Mouse (Mus musculus) thymus, adult 2 months (tissue): ENCODE measurements at regions not wholly inside any gene's neighbourhood (a gene's known extent, or its start where the extent isn't known, plus 50 kb on each side); places are given as distances from the start of the nearest gene placed in this dataset.

Experiments used
- DNase-seq: peaks from one replicate; pipeline ENCODE4 v3.0.0; 2021
- H3K27ac ChIP-seq: fragments of 200-500 bp; 2 replicates; pipeline ENCODE4 v1.5.1; 2012; ENCODE audit warnings: low read length, control low read depth; ENCODE audit not compliant: control insufficient read depth, insufficient read depth
- H3K27me3 ChIP-seq: fragments of 200-500 bp; 2 replicates; pipeline ENCODE4 v1.6.1; 2012; ENCODE audit warnings: mild to moderate bottlenecking, low read length, moderate library complexity, mixed read lengths; ENCODE audit not compliant: control insufficient read depth, insufficient read depth
- H3K36me3 ChIP-seq: fragments of 200-500 bp; 2 replicates; pipeline ENCODE4 v1.6.1; 2012; ENCODE audit warnings: mild to moderate bottlenecking, low read length, moderate library complexity; ENCODE audit not compliant: control insufficient read depth, insufficient read depth
- H3K4me1 ChIP-seq: fragments of 200-500 bp; replicated peaks from 2 replicates; pipeline ENCODE4 v1.6.1; 2012; ENCODE audit warnings: low read length; ENCODE audit not compliant: control insufficient read depth, insufficient read depth
- H3K4me3 ChIP-seq: fragments of 200-500 bp; 2 replicates; pipeline ENCODE4 v1.5.1; 2012; ENCODE audit warnings: mild to moderate bottlenecking, low read length, control low read depth, moderate library complexity; ENCODE audit not compliant: control insufficient read depth, insufficient read depth
- CTCF ChIP-seq: fragments of 200-500 bp; IDR thresholded peaks from 2 replicates; pipeline ENCODE4 v1.5.1; 2012; ENCODE audit warnings: mild to moderate bottlenecking, control low read depth, low read length, moderate library complexity, borderline replicate concordance; ENCODE audit not compliant: control insufficient read depth, poor library complexity, insufficient read depth; ENCODE audit errors: extremely low read depth
- POLR2A ChIP-seq: fragments of 200-500 bp; IDR thresholded peaks from 2 replicates; pipeline ENCODE4 v1.6.1; 2012; ENCODE audit warnings: mild to moderate bottlenecking, low read length, control low read depth, moderate library complexity; ENCODE audit not compliant: control insufficient read depth, poor library complexity, insufficient read depth; ENCODE audit errors: extremely low read depth
- WGBS: fragments of 180-500 bp; shearing (Covaris S2); methylation state at CpG from one replicate; pipeline ENCODE4 v1.1.7; 2018; 5-methylcytosine and 5-hydroxymethylcytosine counted together

GRCm38 (mm10) chr1:73130215-73130861, 114.6 kb upstream of the Tnp1 start:
- Histone ChIP-seq H3K36me3 (no peaks in the 10 kb centered on the region), H3K4me1 (no peaks in the 10 kb centered on the region), H3K27me3 (no peaks in the 10 kb centered on the region), H3K27ac (no peak overlapping the region), H3K4me3 (no peak overlapping the region)
- TF ChIP-seq POLR2A = no peak
- TF ChIP-seq CTCF = no peak
- 96% methylated on average over 4 of the region's 4 CpGs for WGBS
- DNase-seq = no peak

DNA sequence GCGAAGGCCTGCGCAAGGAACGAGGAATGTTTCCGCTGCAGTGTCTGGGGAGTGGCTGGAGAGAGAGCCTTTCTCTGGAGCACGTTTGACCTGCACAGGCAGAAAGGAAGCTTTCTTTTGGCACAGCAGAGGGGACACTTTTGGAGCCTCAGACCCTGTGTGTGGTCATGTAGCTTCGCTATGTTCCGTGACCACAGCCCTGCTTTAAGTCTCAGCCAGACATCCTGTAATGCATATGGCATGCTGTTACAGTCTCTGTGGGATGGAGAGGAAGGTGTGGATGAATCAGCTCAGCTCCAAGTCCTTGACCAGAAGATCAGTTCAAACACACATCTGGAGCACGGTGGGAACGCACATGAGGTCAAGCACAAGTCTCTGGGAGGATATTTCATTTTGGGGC, 107.3 kb upstream of the Tnp1 start:
- H3K27me3 ChIP-seq = no peaks in the 10 kb centered on the region
- no peaks in the 10 kb centered on the region for H3K36me3 ChIP-seq
- no peaks in the 10 kb centered on the region for H3K4me1 ChIP-seq
- WGBS = 89% methylated on average over 9 of the region's 9 CpGs
- no peak overlapping the region for H3K4me3 ChIP-seq
- no peak for DNase-seq
- H3K27ac ChIP-seq = no peak overlapping the region
- no peak for TF ChIP-seq CTCF
- TF ChIP-seq POLR2A = no peak

DNA sequence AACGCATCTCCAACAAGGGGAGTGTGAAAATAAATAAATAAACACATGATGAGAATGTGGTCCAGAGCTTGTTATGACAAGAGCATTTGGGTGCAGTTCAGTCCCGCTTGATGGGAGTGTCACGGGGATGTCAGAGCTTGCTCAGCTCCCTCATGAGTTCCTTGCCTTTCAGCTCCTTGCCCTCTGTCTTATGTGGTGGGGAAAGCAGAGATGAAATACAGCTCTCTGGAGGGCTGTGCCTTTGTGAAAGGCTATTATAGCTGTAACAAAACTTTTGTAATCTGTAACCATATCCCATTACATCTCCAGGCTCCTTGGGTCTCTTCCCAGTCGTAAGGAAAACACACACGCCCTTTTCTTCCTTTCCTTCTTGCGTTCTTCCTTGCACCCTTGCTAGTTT, 103.0 kb upstream of the Tnp1 start:
- H3K27ac ChIP-seq = no peak overlapping the region
- no peak for DNase-seq
- no peaks in the 10 kb centered on the region for H3K4me1 ChIP-seq
- H3K4me3 ChIP-seq = no peak overlapping the region
- TF ChIP-seq CTCF (no peak), POLR2A (no peak)
- 85% methylated on average over 6 of the region's 6 CpGs for WGBS
- H3K27me3 ChIP-seq = no peaks in the 10 kb centered on the region
- H3K36me3 ChIP-seq = no peaks in the 10 kb centered on the region

DNA sequence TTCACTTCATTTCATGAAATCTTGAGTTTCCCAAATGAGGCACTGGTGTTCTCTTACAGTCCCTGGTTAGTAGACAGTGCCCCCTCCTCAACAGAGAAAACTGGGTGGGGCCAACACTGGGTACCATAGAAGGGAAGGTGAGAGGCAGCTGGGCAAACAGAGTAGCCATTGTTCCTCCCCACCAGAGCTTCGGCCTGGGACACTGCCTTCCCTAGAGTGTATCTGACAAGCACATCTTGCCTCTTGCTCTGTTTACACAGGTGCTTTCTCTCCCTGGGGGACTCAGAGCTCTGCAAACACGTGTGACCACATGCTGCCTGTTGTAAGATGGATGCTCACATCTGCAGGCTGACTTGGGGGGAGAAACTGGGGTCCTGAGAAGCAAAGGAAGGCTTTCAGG, 100.8 kb upstream of the Tnp1 start:
- no peak for TF ChIP-seq CTCF
- TF ChIP-seq POLR2A = no peak
- Histone ChIP-seq H3K36me3 (no peaks in the 10 kb centered on the region), H3K27ac (no peak overlapping the region), H3K4me1 (no peaks in the 10 kb centered on the region), H3K4me3 (no peak overlapping the region), H3K27me3 (no peaks in the 10 kb centered on the region)
- WGBS = 54% methylated on average over 2 of the region's 2 CpGs
- no peak for DNase-seq

DNA sequence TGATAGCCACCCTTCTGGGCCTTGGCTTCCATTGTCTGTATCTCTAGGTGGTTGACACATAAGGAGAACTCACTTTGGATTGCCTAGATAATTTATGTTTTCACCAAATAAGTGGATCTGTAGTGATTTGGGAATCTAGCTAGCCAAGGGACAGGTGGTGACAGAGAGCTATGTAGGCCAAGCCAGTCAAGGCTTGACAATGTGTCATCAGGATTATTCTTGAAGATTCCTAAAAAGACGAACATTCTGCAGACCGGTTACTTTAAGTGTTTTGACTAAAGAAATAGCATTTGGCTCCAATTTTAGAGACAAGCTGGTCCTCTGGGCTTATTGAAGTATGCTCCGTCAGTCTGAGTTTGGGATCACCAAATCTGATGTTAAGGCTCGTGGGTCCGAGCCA, 100.1 kb upstream of the Tnp1 start:
- Histone ChIP-seq H3K4me3 (no peak overlapping the region), H3K4me1 (no peaks in the 10 kb centered on the region), H3K36me3 (no peaks in the 10 kb centered on the region), H3K27me3 (no peaks in the 10 kb centered on the region), H3K27ac (no peak overlapping the region)
- no peak for DNase-seq
- WGBS = 88% methylated on average over 5 of the region's 5 CpGs
- TF ChIP-seq POLR2A (no peak), CTCF (no peak)

DNA sequence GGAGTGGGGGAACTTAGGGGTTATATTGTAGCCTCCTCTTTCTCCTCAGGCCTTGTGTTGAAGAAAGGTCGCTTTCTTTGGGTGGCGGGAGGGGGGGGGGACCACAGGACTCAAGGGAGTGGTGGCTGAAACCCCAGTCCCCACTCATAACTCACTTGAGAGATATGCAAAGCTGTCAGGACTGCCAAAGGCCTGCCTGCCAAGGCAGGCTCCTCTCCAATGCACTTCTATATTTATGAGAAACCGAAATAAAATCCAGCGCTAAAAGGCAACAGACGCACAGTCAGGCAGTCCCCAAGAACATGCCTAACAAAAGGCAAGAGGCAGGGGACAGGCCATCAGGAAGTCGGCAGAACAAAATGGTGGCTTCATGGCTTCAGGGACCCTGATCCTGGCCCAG, 97.4 kb upstream of the Tnp1 start:
- Histone ChIP-seq H3K36me3 (no peaks in the 10 kb centered on the region), H3K27ac (no peak overlapping the region), H3K4me3 (no peak overlapping the region), H3K27me3 (no peaks in the 10 kb centered on the region), H3K4me1 (no peaks in the 10 kb centered on the region)
- TF ChIP-seq CTCF (no peak), POLR2A (no peak)
- no peak for DNase-seq
- 92% methylated on average over 6 of the region's 6 CpGs for WGBS

GRCm38 (mm10) chr1:73112711-73113110, 97.0 kb upstream of the Tnp1 start:
- Histone ChIP-seq H3K4me1 (no peaks in the 10 kb centered on the region), H3K27ac (no peak overlapping the region), H3K27me3 (no peaks in the 10 kb centered on the region), H3K36me3 (no peaks in the 10 kb centered on the region), H3K4me3 (no peak overlapping the region)
- no peak for DNase-seq
- TF ChIP-seq POLR2A (no peak), CTCF (no peak)
- 80% methylated on average over 3 of the region's 3 CpGs for WGBS
